Mouse (Mus musculus) limb, embryonic 15.5 days (tissue): Measurements from ENCODE around the gene Pla2g3. TPM values are rescaled to one million over a fixed set of nuclear protein-coding genes. Genes with fewer than 3 reads are reported as not detected.
A peak's percentile ranks its signal among the peaks of the same experiment; 100 is the strongest.

ENCODE experiments used
- ATAC-seq: fragments of 200-750 bp; cut with Nextera tagmentation; 2 replicates; pipeline ENCODE4 v1.8.0; 2017; ENCODE audit warnings: low read depth, moderate TSS enrichment; ENCODE audit not compliant: insufficient number of reproducible peaks, low FRiP score, low TSS enrichment
- H3K27ac ChIP-seq: fragments of 300-500 bp; sonication (generic); 2 replicates; pipeline ENCODE4 v1.5.1; 2015; ENCODE audit warnings: moderate library complexity, mild to moderate bottlenecking, inconsistent platforms
- H3K27me3 ChIP-seq: fragments of 300-500 bp; sonication (generic); 2 replicates; pipeline ENCODE4 v1.6.1; 2015; ENCODE audit warnings: inconsistent platforms
- H3K36me3 ChIP-seq: fragments of 300-500 bp; sonication (generic); 2 replicates; pipeline ENCODE4 v1.6.1; 2015; ENCODE audit warnings: inconsistent platforms
- H3K4me1 ChIP-seq: fragments of 300-500 bp; sonication (generic); 2 replicates; pipeline ENCODE4 v1.6.1; 2015; ENCODE audit warnings: inconsistent platforms
- H3K4me2 ChIP-seq: fragments of 300-500 bp; sonication (generic); 2 replicates; pipeline ENCODE4 v1.6.1; 2015; ENCODE audit warnings: mild to moderate bottlenecking, inconsistent platforms
- H3K4me3 ChIP-seq: fragments of 300-500 bp; sonication (generic); 2 replicates; pipeline ENCODE4 v1.5.1; 2015; ENCODE audit warnings: mild to moderate bottlenecking, inconsistent platforms
- H3K9ac ChIP-seq: fragments of 300-500 bp; sonication (generic); 2 replicates; pipeline ENCODE4 v1.6.1; 2015; ENCODE audit warnings: inconsistent platforms
- H3K9me3 ChIP-seq: fragments of 300-500 bp; sonication (generic); 2 replicates; pipeline ENCODE4 v1.6.1; 2016; ENCODE audit warnings: inconsistent platforms
- WGBS: fragments of 180-500 bp; shearing (Covaris S2); methylation state at CpG from one replicate; pipeline ENCODE4 v1.1.7; 2015; 5-methylcytosine and 5-hydroxymethylcytosine counted together
- polyA plus RNA-seq: library from polyadenylated mRNA; unstranded; fragments of >200 nt; fragmentation: Nextera tagmentation; extraction: Ambion mirVana; gene quantifications from 2 replicates; pipeline ENCODE4 v1.2.1, GENCODE M21; 2015

Gene Pla2g3
- polyA plus RNA-seq, 1 experiment from 2014 or later, result 1.6 TPM

DNA sequence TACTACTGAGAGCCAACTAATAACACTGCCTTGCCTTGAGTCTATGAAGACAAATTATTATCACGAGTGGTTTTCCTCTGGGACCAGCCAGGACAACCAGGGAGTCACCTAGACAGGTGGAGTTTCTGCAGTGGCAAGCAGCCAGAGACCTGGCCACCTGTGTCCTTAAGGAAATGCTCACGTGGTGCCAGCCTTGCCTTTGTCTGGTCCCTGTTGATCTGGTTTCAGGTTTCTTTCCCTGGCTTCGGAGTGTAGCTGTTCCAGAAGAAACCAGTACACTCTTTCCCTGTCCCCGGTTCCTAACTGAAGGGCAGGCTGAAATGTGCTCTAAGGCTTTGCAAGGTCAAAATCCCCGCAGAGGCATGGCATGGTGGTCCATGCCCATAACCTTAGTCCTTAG, 8.7 kb downstream of the Pla2g3 start:
- WGBS, result 43% methylated on average over 5 of the region's 5 CpGs
- Histone ChIP-seq H3K4me2 (no peak overlapping the region), H3K27me3 (no peaks in the 10 kb centered on the region), H3K9me3 (no peaks in the 10 kb centered on the region), H3K4me1 (0 out of 2 replicates have a peak, but pooled peaks cover 3% of the 10 kb centered on the region), H3K27ac (no peak overlapping the region), H3K4me3 (no peak overlapping the region), H3K9ac (no peak overlapping the region), H3K36me3 (no peaks in the 10 kb centered on the region)
- ATAC-seq, result no peak

DNA sequence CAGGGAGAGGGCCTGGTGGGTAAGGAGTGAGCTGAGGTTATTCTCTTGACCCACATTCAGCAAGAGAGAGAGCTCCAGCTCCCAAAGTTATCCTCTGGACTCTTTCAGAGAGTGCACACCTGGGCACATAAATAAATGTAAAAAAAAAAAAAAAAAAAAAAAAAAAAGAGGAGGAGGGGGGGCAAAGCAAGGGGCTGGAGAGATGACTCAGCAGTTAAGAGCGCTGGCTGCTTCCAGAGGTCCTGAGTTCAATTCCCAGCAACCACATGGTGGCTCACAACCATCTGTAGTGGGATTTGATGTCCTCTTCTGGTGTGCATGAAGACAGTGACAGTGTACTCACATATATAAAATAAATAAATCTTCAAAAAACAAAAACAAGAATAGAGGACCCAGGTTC, 9.2 kb downstream of the Pla2g3 start:
- 91% methylated on average over 1 of the region's 1 CpGs for WGBS
- no peak overlapping the region for H3K27ac ChIP-seq
- 0 out of 2 replicates have a peak, but pooled peaks cover 3% of the 10 kb centered on the region for H3K4me1 ChIP-seq
- H3K9ac ChIP-seq, result no peak overlapping the region
- H3K4me3 ChIP-seq, result no peak overlapping the region
- ATAC-seq, result no peak
- H3K9me3 ChIP-seq, result no peaks in the 10 kb centered on the region
- H3K27me3 ChIP-seq, result no peaks in the 10 kb centered on the region
- no peaks in the 10 kb centered on the region for H3K36me3 ChIP-seq
- H3K4me2 ChIP-seq, result no peak overlapping the region

DNA sequence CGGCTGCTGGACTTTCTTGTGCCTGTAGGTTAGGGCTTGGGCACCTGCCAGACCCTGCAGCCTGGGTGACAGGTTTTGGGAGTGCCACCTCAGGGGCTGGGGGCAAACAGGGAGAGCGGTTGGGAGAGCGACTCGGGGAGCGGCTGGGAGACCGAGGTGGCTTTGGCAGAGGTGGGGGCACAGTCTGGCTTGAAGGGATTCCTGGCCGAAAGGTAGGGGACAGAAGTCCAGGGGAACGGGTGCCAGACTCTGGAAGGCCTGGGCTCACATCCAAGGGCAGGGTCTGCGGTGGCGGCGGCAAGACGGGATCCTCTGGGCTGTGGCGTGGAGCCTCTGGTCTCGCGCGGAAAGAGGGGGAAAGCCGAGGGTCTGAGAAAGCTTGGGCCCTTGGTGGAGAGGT, 14.0 kb downstream of the Pla2g3 start:
- ATAC-seq, result no peak
- Histone ChIP-seq H3K4me2 (no peak overlapping the region), H3K4me1 (no peaks in the 10 kb centered on the region), H3K9ac (no peak overlapping the region), H3K4me3 (no peak overlapping the region), H3K27ac (no peak overlapping the region), H3K27me3 (peaks cover 3% of the 10 kb centered on the region; the same call in 1 of the 2 replicates), H3K9me3 (no peaks in the 10 kb centered on the region), H3K36me3 (no peaks in the 10 kb centered on the region)
- 74% methylated on average over 17 of the region's 17 CpGs for WGBS

DNA sequence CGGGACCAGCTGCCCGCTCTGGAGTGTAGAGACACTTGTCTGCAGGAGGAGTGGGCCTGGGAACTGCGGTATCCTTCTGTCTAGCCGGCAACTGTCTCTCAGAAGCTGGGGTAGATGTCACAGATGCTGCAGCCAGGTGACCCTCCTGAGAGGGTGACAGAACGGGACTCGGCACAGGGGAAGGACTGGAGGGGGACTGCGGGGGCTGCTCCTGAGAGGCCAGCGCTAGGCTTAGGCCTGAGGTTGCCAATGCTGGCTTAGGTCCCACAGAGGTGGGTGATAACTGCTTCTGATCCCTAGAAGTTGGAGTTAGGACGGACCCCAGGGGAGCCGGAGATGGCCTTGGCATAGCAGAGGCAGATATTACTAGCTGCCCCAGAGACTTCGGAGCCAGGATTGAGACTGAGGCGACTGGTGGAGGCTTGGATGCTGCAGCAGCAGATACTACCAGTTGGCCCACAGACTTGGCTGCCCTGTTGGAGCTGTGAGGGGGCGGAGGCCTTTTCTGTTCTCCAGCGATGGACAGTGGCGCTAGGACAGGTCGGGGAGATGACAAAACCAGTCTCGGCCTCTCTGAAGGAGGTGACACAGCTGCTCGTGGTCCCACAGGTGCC, 14.5 kb downstream of the Pla2g3 start:
- H3K4me2 ChIP-seq, result no peak overlapping the region
- no peak overlapping the region for H3K27ac ChIP-seq
- H3K9ac ChIP-seq, result no peak overlapping the region
- no peak overlapping the region for H3K4me3 ChIP-seq
- whole genome bisulfite sequencing, result 77% methylated on average over 18 of the region's 18 CpGs
- peaks cover 3% of the 10 kb centered on the region; the same call in 1 of the 2 replicates for H3K27me3 ChIP-seq
- no peaks in the 10 kb centered on the region for H3K4me1 ChIP-seq
- no peak for ATAC-seq
- H3K36me3 ChIP-seq, result no peaks in the 10 kb centered on the region
- no peaks in the 10 kb centered on the region for H3K9me3 ChIP-seq

DNA sequence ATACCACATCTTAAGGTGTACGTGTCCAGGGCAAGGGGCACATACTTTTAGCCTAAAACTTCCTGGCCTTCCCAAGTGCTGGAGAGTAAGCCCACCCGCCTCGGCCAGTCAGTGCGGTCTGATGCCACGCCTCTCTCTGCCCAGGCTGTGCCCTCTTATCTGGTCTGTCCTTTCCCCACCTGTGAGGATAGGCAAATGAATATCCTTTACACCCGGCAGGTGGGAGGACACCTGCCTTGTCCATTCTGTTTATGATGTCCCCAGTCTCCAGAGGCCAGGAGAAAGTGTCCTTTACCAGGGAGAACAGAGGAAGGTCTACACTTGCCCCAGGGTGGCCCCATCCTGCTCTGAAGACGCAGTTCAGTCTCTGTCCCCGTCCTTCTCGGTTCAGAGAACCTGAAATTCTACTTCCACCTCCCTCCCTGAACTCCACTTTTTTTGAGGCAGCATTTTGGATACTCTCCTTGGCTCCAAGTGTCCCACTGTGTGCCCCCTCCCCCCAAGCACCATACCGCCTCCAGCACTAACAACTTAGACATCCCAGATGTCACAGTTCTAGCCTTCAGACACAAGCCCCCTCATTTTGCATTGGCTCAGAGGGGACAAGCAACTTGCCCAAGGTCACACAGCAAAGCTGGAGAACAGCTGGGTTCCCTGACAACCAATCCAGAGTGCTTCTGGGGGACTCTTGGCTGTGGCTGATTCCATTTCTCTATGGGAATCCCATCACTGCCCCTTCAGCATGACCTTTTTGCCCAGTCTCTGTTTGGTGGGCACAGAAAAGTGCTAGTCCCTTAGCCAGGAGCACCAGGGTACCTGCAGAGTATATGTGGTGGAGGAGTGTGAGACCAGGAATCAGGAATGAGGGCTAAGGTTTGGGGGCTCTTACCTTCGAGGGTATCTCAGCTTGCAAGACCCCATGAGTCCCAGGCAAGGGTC, 15.9 kb downstream of the Pla2g3 start:
- H3K4me2 ChIP-seq, result no peak overlapping the region
- 58% methylated on average over 11 of the region's 11 CpGs for WGBS
- no peaks in the 10 kb centered on the region for H3K4me1 ChIP-seq
- H3K36me3 ChIP-seq, result no peaks in the 10 kb centered on the region
- peaks cover 3% of the 10 kb centered on the region; the same call in 1 of the 2 replicates for H3K27me3 ChIP-seq
- ATAC-seq, result no peak
- no peaks in the 10 kb centered on the region for H3K9me3 ChIP-seq
- H3K4me3 ChIP-seq, result no peak overlapping the region
- H3K27ac ChIP-seq, result no peak overlapping the region
- no peak overlapping the region for H3K9ac ChIP-seq

DNA sequence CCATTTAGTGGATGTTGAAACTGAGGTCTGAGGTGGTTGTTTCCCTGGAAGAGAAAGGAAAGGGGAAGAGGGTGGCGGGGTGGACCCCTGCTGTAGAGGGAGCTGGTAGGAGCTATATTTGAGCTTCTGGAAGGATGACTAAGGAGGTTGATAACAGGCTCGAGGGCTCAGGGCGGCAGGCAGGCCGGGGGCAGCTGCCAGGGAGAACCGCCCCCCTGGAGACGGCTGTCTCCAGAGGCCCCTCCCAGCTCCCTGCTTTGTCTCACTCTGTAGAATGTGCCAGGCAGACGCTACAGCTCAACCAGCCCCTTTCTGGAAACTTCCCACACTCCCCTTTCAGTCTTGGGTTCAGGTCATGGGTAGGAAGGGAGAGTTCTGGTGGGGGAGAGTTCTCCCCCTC, 20.1 kb downstream of the Pla2g3 start:
- Histone ChIP-seq H3K4me2 (no peak overlapping the region), H3K27me3 (no peaks in the 10 kb centered on the region), H3K36me3 (no peaks in the 10 kb centered on the region), H3K4me1 (no peaks in the 10 kb centered on the region), H3K27ac (no peak overlapping the region), H3K9me3 (no peaks in the 10 kb centered on the region), H3K4me3 (no peak overlapping the region), H3K9ac (no peak overlapping the region)
- ATAC-seq, result no peak
- 57% methylated on average over 7 of the region's 7 CpGs for WGBS

DNA sequence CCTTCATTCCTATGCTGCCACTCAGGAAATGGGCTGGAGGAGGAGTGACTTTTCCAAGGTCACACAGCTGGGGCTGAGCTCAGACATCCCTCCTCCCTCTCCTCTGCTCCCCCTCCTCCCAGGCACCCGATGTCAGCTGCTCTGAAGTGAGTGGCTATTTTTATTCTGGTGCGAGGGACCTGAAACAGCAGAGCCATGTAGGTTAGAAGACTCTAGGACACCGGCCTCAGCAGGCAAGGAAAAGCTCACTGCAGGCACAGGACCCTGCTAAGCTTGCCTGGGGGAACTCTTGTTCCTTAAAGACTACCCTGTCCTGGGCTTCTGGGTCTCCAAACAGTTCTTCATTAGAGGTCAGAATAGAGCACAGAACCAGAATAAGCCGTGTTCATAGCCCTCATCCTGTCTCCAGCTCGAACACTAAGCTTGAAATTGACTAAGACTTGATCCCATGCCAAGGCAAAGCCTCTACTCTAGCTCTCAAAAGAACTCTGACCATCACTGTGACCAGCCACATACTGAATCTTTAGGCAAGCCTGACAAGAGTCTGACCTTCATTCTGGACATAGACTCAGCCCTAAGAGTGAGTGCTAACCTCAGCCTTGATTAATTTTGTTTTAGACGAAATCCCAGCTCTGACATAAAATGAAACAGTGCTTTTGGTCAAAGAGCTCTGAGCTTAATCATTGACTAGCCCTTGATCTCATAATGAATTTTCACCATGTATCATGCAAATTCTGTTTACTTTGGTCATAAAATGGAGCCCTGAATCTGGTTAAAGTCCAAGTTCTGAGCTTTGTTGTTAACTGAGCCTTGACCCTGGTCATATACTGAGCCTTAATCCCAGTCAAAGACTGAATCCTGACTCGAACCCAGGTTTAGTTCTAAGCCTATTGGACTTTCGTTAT, 21.3 kb downstream of the Pla2g3 start:
- H3K9me3 ChIP-seq, result no peaks in the 10 kb centered on the region
- no peak overlapping the region for H3K4me3 ChIP-seq
- WGBS, result 69% methylated on average over 8 of the region's 8 CpGs
- peaks cover 6% of the 10 kb centered on the region; the same call in 1 of the 2 replicates for H3K4me1 ChIP-seq
- H3K4me2 ChIP-seq, result no peak overlapping the region
- no peak for ATAC-seq
- no peaks in the 10 kb centered on the region for H3K27me3 ChIP-seq
- no peaks in the 10 kb centered on the region for H3K36me3 ChIP-seq
- H3K9ac ChIP-seq, result no peak overlapping the region
- H3K27ac ChIP-seq, result no peak overlapping the region

DNA sequence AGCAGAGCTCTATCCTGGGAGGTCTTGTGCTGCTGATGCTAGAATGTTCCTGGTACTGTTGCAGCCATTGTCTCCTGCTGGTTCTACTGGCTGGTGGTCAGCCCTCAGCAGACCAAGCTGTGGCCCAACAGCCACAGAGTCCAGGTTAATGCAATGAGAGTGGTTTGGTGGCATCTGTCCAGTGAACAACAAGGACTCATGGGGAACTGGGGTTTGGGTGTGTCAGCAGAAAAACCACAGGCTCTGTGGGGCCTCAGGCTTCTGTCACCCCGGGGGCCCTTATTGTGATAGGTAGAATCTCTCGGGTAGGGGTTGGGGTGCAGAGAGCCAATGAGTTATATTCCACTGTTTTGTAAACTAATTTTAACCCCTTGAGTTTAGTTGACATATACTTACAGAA, 22.2 kb downstream of the Pla2g3 start:
- 82% methylated on average over 2 of the region's 2 CpGs for WGBS
- Histone ChIP-seq H3K4me1 (peaks cover 9% of the 10 kb centered on the region; the same call in 1 of the 2 replicates), H3K27me3 (no peaks in the 10 kb centered on the region), H3K36me3 (no peaks in the 10 kb centered on the region), H3K4me2 (no peak overlapping the region), H3K9me3 (no peaks in the 10 kb centered on the region), H3K27ac (no peak overlapping the region), H3K9ac (no peak overlapping the region), H3K4me3 (no peak overlapping the region)
- no peak for ATAC-seq

DNA sequence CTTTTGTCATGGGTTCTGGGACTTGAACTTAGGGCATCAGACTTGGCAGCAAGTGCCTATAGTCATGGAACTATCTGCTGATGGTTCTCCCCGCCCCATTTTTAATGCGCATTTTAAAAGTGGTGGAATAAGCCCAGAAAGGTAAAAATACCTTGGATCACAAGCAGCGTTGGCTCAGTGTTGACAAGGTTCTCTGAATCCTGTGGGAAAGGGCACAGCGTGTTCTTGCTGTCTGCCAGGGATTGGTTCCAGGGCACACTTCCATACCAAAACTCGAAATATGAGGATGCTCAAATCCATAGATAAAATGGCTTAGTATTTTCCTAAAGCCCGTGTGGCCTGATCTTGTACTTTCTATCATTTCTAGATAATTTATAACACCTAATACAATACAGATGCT, 25.2 kb downstream of the Pla2g3 start:
- Histone ChIP-seq H3K36me3 (no peaks in the 10 kb centered on the region), H3K4me2 (no peak overlapping the region), H3K27ac (no peak overlapping the region), H3K9me3 (no peaks in the 10 kb centered on the region), H3K27me3 (peaks cover 4% of the 10 kb centered on the region; the same call in 1 of the 2 replicates), H3K4me3 (no peak overlapping the region), H3K4me1 (peaks cover 35% of the 10 kb centered on the region), H3K9ac (no peak overlapping the region)
- no peak for ATAC-seq
- 81% methylated on average over 6 of the region's 6 CpGs for WGBS

DNA sequence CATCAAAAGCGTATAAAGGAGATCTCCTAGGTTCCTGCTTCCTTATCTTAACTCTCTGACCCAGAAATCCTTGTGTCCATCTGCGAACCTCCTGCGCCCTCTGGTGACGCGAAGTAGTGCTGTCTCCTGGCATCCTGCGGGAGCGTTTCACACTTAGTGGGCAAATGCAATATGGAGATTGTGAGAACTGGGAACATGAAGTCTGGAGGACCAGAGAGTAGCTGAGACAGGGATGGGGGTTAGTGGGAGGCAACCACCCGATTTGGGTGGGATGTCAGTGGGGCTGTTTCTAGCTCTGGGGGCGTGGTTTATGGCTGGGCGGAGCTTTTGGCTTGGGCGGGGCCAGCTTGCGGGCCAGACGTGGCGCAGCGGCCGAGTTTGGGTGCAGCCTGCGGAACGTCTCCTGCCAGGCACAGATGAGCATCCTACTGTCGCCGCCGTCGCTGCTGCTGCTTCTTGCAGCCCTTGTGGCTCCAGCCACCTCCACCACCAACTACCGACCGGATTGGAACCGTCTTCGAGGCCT, 26.5 kb downstream of the Pla2g3 start, which contains the start of gene Selenom:
TSS of gene Selenom (plus strand) at position 156 of the 526 bp plus-strand sequence.
- H3K9me3 ChIP-seq, result no peaks in the 10 kb centered on the region
- WGBS, result under 1% methylated on average over 26 of the region's 26 CpGs
- peak within 1 kb of the TSS; percentile 55 for H3K4me3 ChIP-seq
- peak; percentile 80 for ATAC-seq
- peaks cover 6% of the 10 kb centered on the region; the same call in 1 of the 2 replicates for H3K36me3 ChIP-seq
- peak within 1 kb of the TSS; percentile 60 for H3K4me2 ChIP-seq
- peak within 1 kb of the TSS; percentile 46 for H3K9ac ChIP-seq
- peaks cover 4% of the 10 kb centered on the region; the same call in 1 of the 2 replicates for H3K27me3 ChIP-seq
- peak within 1 kb of the TSS; percentile 79 for H3K27ac ChIP-seq
- H3K4me1 ChIP-seq, result peaks cover 35% of the 10 kb centered on the region

DNA sequence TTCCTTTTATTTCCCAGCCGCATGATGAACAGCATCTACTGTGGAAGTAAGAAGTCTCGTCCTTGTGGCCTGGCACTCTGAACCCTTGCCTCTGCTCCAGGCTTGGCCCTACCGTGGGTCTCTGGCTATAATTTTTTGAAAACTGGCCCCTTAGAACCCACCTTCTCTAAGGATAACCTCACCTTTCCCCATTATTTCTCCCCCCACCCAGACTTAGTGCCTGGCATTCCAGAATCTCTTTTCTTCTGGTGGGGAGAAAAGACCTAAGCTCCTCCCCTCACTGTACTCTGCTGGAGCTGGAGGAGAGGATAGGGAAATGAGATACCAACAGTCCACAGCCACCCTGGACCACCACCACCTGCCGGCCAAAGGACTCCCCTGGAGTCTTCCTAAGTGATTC, 27.1 kb downstream of the Pla2g3 start:
- H3K9me3 ChIP-seq, result no peaks in the 10 kb centered on the region
- H3K4me2 ChIP-seq, result peak overlapping the region; percentile 60
- peaks cover 12% of the 10 kb centered on the region; the same call in 1 of the 2 replicates for H3K36me3 ChIP-seq
- peak overlapping the region; percentile 79 for H3K27ac ChIP-seq
- peak overlapping the region; percentile 46 for H3K9ac ChIP-seq
- no peak for ATAC-seq
- H3K27me3 ChIP-seq, result peaks cover 4% of the 10 kb centered on the region; the same call in 1 of the 2 replicates
- H3K4me1 ChIP-seq, result peaks cover 35% of the 10 kb centered on the region
- peak overlapping the region; percentile 55 for H3K4me3 ChIP-seq
- 8% methylated on average over 4 of the region's 4 CpGs for WGBS
